Mouse (Mus musculus) mesoderm, embryonic 11.5 days (tissue): ENCODE measurements at regions not wholly inside any gene's neighbourhood (a gene's known extent, or its start where the extent isn't known, plus 50 kb on each side); places are given as distances from the start of the nearest gene placed in this dataset.

ENCODE experiments used
- DNase-seq: peaks from one replicate; pipeline ENCODE4 v3.0.0-alpha.2; 2012; ENCODE audit warnings: low read depth, low spot score

GRCm38 (mm10) chr13:82187196-82187595 is 404.3 kb downstream of the Cetn3 start:
- DNase-seq, result no peak

- no peak for DNase-seq
These were observed 417.9 kb downstream of the Cetn3 start for GRCm38 (mm10) chr13:82200739-82201138.

DNA sequence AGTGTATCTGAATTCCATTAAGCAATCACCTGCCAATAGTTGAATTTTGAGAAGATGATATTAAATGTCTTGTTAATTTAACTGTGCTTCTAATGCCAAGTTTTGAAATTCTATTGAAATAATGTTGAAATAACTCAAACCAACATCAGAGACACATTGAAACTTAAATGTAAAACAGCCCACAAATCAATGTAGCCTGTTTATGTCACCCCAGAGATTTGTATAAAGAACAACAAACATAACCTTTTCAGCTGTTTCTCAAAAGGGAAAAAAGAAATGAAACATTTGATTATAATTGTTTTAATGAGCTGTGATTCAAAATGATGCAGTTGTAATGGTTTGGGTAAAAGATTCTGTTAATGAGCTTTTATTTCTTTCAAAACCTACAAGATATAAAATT is 442.6 kb downstream of the Cetn3 start:
- DNase-seq, result no peak

DNA sequence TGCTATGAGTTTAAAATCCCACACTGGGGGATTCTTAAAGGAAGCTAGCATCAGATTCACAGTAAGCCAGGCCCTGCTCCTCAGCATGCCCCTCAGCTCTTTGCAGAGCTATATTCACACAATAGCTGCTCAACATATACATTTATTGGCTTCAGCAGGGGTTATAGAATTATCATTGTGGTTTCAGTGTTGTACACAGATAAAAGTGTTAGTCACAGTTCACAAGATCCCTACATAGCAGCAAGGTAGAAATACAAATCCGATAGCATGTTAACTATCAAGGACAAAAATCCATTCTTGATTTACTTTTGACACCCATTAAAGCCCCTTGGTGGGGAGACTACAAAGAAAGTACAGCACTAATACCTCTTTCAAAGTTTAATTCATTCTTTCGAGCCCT is 451.0 kb downstream of the Cetn3 start:
- DNase-seq, result no peak

DNA sequence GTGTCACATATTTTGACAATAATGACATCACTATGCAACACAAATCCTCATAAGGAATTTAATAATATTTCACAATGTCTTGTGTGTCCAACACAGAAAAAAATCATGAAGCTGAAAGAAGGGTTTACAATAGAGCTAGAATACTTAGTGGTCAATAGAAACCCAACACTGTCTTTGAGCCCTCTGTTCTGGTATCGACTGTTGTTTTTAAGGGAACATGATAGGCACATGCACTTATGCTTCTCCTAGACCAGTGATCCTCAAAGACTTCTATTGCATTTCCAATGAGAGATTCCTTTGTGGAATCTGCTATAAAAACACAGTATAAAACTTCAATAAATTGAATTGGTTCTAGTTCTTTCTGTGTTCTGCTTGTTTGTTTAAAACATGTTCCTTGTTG is 463.4 kb downstream of the Cetn3 start:
- no peak for DNase-seq

DNA sequence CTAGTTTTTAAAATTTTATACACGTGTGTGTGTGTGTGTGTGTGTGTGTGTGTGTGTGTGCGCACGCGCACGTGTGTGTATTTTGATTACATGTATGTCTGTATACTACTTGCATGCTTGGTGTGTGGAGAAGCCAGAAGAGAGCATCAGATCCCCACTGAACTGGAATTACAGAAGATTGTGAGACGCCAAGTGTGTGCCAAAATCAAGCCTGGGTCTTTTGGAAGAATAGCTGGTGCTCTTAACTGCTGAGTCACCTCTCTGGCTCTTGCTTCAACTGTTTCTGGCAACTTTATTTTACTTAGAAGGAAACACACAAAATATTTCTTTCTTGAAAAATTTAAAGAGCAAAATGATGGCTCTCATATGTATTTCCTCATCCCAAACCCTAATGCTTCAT is 467.5 kb downstream of the Cetn3 start:
- no peak for DNase-seq

- no peak for DNase-seq
These were observed 475.6 kb downstream of the Cetn3 start for GRCm38 (mm10) chr13:82258491-82258935.

GRCm38 (mm10) chr13:82264236-82264635 is 481.4 kb downstream of the Cetn3 start:
- DNase-seq, result no peak

DNA sequence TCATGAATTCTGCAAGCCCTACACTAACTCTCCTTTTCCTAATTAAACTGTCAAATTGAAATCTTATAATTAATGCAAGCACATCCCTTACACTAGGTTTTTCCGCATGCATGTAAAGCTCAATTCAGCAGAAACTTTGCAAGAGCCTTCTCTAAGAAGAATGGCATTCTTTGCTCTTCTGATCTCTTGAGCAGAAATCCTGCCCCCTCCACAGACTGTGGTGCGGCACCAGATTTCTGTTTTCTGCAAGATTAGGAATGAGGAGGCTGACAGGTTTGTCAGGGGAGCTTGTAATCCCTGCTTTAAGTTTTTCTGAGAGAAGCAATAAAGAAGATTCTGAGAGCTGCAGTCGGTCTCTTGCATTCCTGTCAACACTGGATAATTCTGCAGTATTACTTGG is 482.3 kb downstream of the Cetn3 start:
- no peak for DNase-seq

- no peak for DNase-seq
These were observed 482.9 kb downstream of the Cetn3 start for GRCm38 (mm10) chr13:82265736-82266135.

GRCm38 (mm10) chr13:82274733-82275132 is 491.9 kb downstream of the Cetn3 start:
- DNase-seq, result no peak

GRCm38 (mm10) chr13:82276001-82276400 is 493.1 kb downstream of the Cetn3 start:
- DNase-seq, result no peak

DNA sequence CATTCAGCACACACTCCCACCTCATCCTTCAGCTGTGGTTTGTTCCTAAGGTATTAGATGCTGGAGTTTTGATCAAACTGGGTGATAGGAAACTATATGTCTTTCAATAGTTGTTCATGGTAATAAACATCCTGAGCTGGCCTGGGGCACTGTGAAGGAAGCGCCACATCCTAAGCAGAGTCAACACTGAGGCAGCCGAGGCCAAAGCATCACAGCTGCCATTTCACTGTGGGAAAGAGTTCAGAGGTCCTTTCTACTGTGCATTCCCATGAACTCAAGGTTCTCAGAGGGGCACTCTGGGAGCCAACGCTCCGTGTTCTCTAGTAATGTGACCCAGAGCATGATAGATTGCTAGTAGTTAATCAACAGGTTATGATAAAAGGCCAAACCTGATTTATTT is 497.9 kb downstream of the Cetn3 start:
- DNase-seq, result peak; percentile 34

GRCm38 (mm10) chr13:82295834-82296233 is 513.0 kb downstream of the Cetn3 start:
- no peak for DNase-seq

DNA sequence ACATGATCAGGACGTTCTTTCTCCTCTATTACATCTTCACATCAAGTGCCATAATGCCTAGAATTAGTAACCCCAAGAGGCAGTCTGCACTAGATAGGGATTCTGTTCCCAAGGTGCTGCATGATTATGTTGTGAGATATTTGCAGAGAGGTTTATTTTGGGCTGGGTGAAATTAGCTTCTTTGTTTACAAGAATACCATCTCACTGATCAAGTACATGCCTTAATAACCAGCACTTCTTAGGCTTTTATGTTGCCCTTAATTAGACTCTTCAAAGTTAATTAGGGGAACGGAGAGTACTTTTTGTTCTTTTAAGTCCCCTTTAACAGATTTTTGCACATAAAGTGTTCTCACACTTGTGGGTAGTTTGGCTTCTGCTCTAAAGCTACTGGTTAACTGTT is 521.4 kb downstream of the Cetn3 start:
- DNase-seq, result no peak

DNA sequence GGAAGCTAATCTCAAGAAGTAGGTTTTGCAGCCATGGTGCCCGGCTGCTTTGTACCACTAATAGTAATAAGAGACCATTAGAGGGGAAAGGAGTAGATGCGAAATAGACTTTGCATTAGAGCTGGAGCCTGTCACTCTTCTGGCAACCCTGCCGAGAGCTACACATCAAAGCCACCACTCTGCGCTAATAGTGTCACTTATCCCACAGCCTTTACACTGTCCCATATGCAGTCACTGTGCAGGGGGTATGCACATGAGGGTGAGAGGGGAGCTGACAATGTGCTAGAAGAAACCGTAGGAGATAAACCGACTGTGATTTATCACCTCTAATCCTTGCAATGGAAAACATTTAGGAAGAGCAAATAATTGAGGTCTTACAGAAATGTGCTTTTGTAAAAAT is 522.2 kb downstream of the Cetn3 start:
- no peak for DNase-seq

GRCm38 (mm10) chr13:82308336-82308735 is 525.5 kb downstream of the Cetn3 start:
- no peak for DNase-seq

DNA sequence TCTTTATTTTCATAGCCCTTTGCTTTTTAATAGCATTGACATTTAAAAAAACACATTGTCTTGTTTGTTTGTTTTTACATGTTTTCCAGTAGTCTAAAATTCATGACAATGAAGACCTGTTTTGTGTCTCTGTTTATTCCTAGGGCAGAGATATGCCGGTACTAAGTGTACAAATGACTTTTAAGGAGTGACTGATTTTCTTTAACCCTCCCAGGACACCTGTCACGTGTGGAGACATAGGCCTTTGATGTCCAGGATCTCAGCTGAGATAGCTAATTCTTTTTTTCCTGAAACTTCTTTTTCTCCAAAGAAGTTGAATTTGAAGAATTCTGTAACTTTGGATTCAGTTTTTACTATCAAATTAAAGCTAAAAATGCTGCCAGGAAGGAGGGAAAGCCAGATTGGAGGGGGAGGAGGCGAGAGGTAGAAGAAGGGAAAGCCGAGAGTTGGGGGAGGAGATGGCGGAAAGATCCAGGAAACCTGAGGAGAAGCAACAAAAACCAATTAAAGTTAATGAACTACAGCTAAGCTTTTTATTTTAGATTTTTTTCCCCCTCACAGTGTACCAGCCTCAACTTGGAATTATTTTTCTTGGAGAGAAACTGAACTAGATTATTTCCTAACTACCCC is 533.8 kb downstream of the Cetn3 start:
- DNase-seq, result no peak

DNA sequence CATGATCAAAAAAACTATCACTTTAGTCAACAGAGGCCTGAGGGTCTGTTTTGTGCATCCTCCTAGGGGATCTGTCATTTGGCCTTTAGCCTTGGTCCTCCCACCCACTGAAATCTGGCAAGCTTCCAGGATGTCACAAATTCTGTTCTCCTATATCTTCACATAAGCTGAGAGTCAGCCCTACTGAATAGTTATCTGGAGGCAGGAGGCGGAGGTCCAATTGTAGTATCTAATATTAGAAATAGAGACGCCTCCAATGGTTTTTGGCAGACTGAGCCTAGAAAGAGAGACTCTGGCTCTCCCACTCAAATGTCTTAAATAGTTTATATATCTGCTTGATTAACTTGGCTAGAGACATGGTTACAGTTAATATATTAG is 534.3 kb downstream of the Cetn3 start:
- DNase-seq, result no peak

- DNase-seq, result no peak
These were observed 535.5 kb downstream of the Cetn3 start for GRCm38 (mm10) chr13:82318395-82318794.

- DNase-seq, result no peak
These were observed 571.5 kb downstream of the Cetn3 start for GRCm38 (mm10) chr13:82354355-82354754.

- DNase-seq, result no peak
These were observed 572.4 kb downstream of the Cetn3 start for GRCm38 (mm10) chr13:82355296-82355695.

- no peak for DNase-seq
These were observed 576.6 kb downstream of the Cetn3 start for GRCm38 (mm10) chr13:82359442-82359841.

GRCm38 (mm10) chr13:82360711-82361110 is 577.8 kb downstream of the Cetn3 start:
- DNase-seq, result no peak
